Mouse (Mus musculus) gastrocnemius, postnatal 25 days (tissue): Measurements from ENCODE around the gene Grb14. TPM values are rescaled to one million over a fixed set of nuclear protein-coding genes. Genes with fewer than 3 reads are reported as not detected.

Experiments used
- DNase-seq: peaks from one replicate; pipeline ENCODE4 v3.0.0; 2022
- total RNA-seq, 2 experiments: library from RNA; stranded (reverse); gene quantifications; 1 replicate in 1 of 2; 2 replicates in 1 of 2; pipeline ENCODE4 v1.2.3; 2021

Gene Grb14
- total RNA-seq, 2 experiments from 2014 or later, result 13.2 to 25.2 TPM

- DNase-seq, result no peak
These were observed 49.2 kb downstream of the Grb14 start for GRCm38 (mm10) chr2:64975546-64975945.

- DNase-seq, result no peak
These were observed 50.2 kb downstream of the Grb14 start for GRCm38 (mm10) chr2:64974549-64974948.

DNA sequence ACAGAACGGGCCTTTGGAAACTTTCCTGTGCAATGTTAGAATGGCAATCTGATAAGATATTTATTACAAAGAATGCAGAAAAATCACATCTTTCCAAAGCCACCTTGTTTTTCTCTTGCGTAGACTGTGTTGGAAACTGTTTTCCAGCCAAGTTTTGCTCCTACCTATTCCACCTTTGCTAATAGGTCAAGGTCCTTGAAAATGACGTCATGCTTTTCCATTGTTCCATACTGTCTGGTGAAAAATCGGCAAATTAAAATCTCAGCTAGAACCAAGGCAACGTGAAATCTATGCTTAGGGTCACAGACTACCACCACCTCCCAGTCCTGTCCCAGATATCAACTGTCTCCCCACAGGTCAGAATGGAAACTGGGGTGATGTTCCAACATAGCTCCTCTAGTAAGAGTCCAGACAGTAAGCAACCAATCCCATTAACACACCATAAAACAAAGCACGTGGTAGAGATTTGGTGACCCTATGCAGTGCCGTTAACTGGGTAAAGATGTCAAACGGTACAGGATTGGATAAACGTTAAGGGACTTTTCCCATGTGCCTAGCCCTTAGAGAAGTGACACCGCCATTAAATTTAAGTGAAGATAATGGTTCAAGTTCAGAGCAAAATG, 50.9 kb downstream of the Grb14 start:
- no peak for DNase-seq

- DNase-seq, result no peak
These were observed 51.7 kb downstream of the Grb14 start for GRCm38 (mm10) chr2:64973125-64973524.

DNA sequence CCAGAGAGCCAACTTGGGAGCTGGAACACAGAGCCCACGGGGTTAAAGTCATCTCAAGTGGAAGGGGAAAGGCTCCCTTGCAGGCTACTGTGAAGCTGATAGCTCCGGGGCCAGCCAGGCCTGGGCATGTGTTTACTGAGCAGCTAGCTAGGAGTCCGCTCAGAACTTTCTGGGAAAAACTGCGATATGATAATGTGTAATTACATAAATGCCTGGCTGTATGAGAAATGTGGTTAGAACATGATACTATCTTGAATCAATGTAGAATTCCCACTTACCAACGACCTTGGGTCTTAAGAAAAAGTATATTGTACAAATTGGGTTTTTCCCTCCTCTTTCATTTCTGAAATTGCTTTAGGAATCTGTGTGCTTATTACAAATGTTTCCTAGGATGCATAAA, 53.0 kb downstream of the Grb14 start:
- DNase-seq, result no peak

DNA sequence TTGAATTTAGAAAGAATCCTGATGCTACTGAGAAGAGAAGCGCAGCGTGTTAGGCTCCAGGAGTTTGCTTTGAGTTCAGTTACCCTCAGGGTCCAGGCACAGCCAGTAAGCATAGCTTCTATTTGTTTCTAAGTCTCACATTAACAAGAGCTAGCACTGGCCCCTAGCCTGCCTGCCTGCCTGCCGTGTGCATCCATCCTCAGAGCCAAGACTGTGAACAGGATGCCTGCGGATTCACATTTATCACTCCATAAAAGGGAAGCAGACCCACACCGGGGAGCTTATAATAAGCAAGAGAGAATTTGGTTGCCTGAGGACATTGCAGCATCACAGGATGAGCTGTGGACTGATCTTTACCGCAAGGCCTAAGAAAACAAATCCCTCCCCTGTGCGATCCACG, 53.8 kb downstream of the Grb14 start:
- no peak for DNase-seq

DNA sequence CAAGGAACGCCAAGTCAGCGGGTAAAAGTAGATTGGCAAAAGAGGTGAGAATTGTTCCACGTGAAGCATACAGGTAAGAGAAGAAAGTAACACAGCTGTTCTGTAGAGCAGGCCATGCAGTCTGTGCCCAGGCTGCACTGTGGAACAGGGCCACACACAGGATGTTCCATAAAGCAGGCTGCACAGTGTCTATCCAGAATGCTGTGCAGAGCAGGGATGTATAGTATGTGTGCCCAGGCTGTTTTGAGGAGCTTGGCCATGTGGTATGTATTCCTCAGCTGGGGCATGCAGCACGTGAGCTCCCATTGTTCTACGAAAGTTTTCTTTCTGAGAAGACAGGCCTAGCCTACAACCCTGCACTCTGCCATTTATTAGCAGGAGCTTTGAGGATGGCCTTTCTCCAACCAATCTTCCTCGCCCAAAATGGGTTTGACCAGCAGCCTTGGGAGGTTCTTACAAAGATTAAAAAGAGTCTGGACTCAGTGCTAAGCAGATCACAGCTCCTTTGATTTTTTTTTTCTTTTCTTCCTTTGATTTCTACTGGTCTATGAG, 57.8 kb downstream of the Grb14 start:
- DNase-seq, result no peak

GRCm38 (mm10) chr2:64966323-64966722, 58.5 kb downstream of the Grb14 start:
- peak; percentile 22 for DNase-seq

GRCm38 (mm10) chr2:64965227-64965864, 59.4 kb downstream of the Grb14 start:
- DNase-seq, result no peak

- no peak for DNase-seq
These were observed 62.6 kb downstream of the Grb14 start for GRCm38 (mm10) chr2:64962196-64962595.

DNA sequence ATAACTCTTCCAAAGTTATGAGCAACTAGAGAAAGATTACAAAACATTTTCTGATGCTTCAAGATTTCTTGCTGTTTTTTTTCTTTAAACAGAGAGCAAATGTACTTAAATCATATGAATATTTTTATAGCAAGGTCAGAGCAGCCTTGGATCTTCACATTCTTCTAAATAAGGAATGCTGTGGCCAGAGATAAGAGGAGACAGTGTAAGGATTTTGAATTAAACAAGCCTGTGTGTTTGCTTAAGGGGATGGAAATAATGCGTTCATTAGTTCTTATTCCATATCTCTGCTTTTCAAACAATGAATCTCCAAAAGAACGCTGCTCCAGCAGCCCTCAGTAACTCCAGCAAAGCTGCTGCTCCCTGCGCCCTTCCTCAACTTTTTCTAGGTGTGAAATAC, 63.4 kb downstream of the Grb14 start:
- no peak for DNase-seq

DNA sequence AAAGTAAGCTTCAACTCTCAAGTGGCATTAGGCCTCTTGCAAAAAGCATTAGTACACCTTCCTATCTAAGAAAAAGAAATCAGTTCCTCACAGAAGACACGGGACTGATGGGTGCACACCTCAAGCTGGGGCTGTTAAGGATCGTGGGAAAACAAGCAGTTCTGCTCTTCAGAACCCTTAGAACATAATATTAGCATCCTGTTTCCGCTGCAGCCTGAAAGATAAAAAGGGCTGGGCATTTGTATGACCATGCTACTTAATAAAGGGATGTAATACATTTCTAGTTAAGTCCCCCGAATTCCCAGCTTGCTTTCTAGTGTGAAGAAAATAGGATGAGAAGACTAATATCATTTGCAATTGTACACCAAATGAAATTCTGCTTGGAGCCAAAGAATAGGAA, 65.1 kb downstream of the Grb14 start:
- no peak for DNase-seq

GRCm38 (mm10) chr2:64955441-64955840, 69.3 kb downstream of the Grb14 start:
- no peak for DNase-seq

- DNase-seq, result no peak
These were observed 75.6 kb downstream of the Grb14 start for GRCm38 (mm10) chr2:64949210-64949609.

GRCm38 (mm10) chr2:64948418-64949169, 76.2 kb downstream of the Grb14 start:
- no peak for DNase-seq

- DNase-seq, result no peak
These were observed 77.3 kb downstream of the Grb14 start for GRCm38 (mm10) chr2:64947484-64947883.

- no peak for DNase-seq
These were observed 103.9 kb downstream of the Grb14 start for GRCm38 (mm10) chr2:64920879-64921278.

DNA sequence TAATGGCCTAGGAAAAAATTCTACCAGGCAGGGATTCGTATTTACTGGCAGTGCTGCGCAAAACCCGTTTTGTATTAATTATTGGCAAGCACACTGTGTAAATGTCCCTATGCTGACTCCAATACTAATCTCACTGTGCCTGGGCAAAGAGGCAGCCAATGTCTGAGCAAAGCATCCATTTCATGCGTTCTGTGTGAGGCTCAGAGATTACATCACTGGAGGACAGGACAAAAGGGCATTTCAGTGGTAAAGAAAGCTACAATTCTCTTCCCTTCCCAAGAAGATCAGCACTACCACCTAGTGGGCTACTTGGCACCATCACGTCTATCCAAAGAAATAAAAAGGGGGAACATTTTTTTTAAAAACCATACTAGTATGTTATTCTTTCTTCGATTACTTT, 109.3 kb downstream of the Grb14 start:
- no peak for DNase-seq

DNA sequence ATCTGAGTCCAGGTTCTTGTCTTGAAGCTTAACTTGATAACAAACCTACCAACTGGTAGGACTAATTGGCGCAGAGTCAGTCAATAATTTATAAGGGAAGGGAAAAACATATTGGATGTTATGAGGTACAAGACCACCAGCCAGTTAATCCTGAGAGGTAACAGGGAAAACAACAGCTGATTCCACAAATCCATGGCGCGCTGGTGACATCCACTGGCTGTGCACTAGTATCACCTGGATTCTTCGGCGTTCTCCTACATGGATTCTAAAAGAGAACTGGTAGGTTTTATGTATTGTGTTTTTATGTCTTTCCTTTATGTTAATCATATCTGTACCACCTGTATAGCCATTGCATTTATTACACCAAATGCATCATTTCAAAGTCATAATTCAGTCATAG, 119.9 kb downstream of the Grb14 start:
- no peak for DNase-seq

DNA sequence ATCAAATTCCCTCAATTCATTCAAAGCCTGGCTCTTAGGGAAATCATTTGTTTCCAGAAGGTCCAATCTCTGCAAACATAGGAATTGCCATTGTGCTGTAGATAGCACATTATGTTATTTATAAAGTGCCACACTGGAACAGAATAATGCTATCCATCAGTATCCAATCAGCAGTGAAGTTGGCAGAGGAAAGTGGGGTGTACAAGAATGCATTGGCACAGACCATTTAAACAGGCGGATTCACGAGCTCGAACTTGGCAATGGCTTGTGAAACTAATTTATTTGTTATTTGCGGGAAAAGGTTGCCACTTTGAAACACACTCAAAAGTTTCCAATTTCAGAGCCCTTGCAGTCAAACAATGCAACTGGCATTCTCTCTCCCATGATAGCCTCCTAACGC, 126.9 kb downstream of the Grb14 start:
- no peak for DNase-seq

GRCm38 (mm10) chr2:64893233-64893632, 131.6 kb downstream of the Grb14 start:
- no peak for DNase-seq

DNA sequence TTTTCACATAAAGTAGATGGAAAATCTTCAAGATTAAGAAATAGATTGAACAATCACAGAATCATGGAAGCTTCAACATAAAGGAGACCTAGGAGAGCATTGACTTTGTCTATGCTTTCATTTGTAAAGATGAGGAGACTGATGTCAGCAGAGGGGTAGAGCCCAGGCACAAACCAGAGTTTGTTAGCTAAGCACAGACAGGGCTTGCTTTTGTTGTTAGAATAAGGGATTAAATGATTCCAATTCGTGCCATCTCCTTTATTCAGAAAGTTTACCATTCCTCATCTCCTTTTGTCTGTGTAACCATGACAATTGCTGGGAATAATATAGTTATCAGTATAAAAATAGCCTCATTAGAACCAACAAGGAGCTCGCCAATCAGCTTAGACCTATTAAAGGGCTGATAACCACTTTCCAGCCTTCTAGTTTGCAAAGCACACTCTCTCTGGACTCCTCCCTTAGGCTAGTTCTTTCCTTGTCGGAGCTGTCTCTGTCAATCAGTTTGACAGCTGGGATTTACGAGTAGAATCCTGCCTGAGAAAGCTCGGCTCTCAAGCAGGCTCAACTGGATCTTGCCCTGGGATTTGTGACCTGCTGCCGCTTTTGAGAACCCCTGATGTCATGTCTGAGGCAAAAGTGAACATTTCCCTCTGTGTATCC, 137.6 kb downstream of the Grb14 start:
- DNase-seq, result no peak

GRCm38 (mm10) chr2:64885696-64886095, 139.1 kb downstream of the Grb14 start:
- DNase-seq, result no peak
